Mouse (Mus musculus) cerebellum, adult (tissue): ENCODE measurements at regions not wholly inside any gene's neighbourhood (a gene's known extent, or its start where the extent isn't known, plus 50 kb on each side); places are given as distances from the start of the nearest gene placed in this dataset.

Source experiments
- ATAC-seq: cut with Nextera tagmentation; 2 replicates; pipeline ENCODE4 v1.9.2; 2017; ENCODE audit warnings: mild to moderate bottlenecking, moderate library complexity, mixed read lengths; ENCODE audit not compliant: insufficient number of reproducible peaks, low FRiP score, low TSS enrichment

GRCm38 (mm10) chr12:78077285-78077684, 116.8 kb upstream of the Gm6657 start:
- no peak for ATAC-seq

GRCm38 (mm10) chr12:78082163-78082562, 111.9 kb upstream of the Gm6657 start:
- no peak for ATAC-seq

GRCm38 (mm10) chr12:78086016-78086415, 108.0 kb upstream of the Gm6657 start:
- ATAC-seq = no peak

GRCm38 (mm10) chr12:78087921-78088320, 106.1 kb upstream of the Gm6657 start:
- no peak for ATAC-seq

- no peak for ATAC-seq
Measured at GRCm38 (mm10) chr12:78094471-78094870, 99.6 kb upstream of the Gm6657 start.

GRCm38 (mm10) chr12:78095352-78095751, 98.7 kb upstream of the Gm6657 start:
- ATAC-seq = no peak

GRCm38 (mm10) chr12:78095916-78096315, 98.1 kb upstream of the Gm6657 start:
- no peak for ATAC-seq

- no peak for ATAC-seq
Measured at GRCm38 (mm10) chr12:78097119-78097518, 96.9 kb upstream of the Gm6657 start.

- ATAC-seq = no peak
Measured at GRCm38 (mm10) chr12:78097692-78098091, 96.3 kb upstream of the Gm6657 start.

- peak; percentile 62 for ATAC-seq
Measured at GRCm38 (mm10) chr12:78098765-78099194, 95.3 kb upstream of the Gm6657 start.

GRCm38 (mm10) chr12:78099761-78100160, 94.3 kb upstream of the Gm6657 start:
- ATAC-seq = peak; percentile 78

- no peak for ATAC-seq
Measured at GRCm38 (mm10) chr12:78100756-78101155, 93.3 kb upstream of the Gm6657 start.

GRCm38 (mm10) chr12:78109931-78110330, 84.1 kb upstream of the Gm6657 start:
- no peak for ATAC-seq

GRCm38 (mm10) chr12:78118131-78118530, 75.9 kb upstream of the Gm6657 start:
- no peak for ATAC-seq

GRCm38 (mm10) chr12:78119246-78119645, 74.8 kb upstream of the Gm6657 start:
- ATAC-seq = no peak

GRCm38 (mm10) chr12:78119855-78120254, 74.2 kb upstream of the Gm6657 start:
- no peak for ATAC-seq

GRCm38 (mm10) chr12:78129130-78129845, 64.8 kb upstream of the Gm6657 start:
- ATAC-seq = no peak

GRCm38 (mm10) chr12:78132016-78132797, 61.8 kb upstream of the Gm6657 start:
- ATAC-seq = no peak

GRCm38 (mm10) chr12:78133341-78133740, 60.7 kb upstream of the Gm6657 start:
- ATAC-seq = peak; percentile 61; the same call in 1 of the 2 replicates

- ATAC-seq = no peak
Measured at GRCm38 (mm10) chr12:78133984-78134383, 60.1 kb upstream of the Gm6657 start.

- ATAC-seq = no peak
Measured at GRCm38 (mm10) chr12:78137196-78137595, 56.8 kb upstream of the Gm6657 start.

GRCm38 (mm10) chr12:78138467-78138866, 55.6 kb upstream of the Gm6657 start:
- ATAC-seq = no peak
